Mouse (Mus musculus): Measurements from ENCODE around the gene Sema3f.

The Sema3f gene

DNA sequence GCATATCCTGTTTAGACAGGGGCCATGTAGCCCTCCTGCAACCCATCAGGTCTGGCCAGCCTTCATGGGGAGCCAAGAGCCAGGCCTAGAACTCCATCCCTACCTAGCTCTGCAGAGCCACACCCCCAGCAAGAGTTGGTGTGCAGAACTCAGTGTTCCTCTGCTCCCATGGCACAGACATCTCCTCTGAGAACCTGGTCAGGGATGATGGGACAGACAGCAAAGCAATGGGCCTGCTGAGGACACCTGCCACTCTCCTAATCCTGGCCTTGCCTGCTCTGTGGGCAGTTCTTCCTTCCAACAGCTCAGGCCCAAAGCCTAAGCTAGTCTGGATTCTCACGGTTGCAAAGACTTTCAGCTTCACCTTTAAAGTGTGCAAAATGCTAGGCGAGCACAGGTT, 5.4 kb upstream of the Sema3f start:
- DNase-seq (ENCODE audit: extremely low read depth, low read depth), result no peak

DNA sequence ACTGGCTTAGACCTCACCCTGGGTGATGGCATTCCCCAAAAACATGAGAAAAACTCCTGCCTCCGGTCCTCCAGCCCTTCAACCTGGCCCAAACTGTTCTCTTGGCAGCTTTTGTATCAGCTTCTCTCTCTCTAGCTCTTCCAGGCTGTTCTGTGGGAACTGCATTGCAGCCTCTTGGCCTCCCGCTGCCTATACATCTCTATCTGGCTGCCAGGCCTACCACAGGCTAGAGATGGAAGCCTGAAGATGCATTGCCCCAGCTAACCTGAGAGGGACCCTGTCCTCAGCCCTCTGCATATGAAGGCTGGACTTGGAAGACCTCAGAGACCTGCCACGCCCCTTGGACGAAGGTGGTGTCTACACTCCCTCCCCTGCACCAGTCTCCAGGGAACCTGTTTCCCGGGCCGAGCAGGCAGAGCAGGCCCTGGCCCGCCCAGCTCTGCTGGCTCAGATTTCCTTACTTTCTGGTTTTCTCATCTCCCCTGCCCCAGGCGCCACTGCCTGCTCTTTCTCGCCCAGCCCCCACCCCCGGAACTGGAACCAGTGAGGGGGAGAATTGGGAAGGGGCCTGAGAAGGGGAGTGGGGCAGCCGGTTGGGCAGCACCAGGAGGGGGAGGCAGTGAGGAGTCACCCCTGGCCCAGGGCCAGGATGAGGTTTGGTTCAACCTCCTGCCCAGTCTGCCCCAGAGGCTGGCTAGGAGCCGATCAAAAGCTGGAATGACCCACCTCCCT, 4.1 kb upstream of the Sema3f start:
- DNase-seq (ENCODE audit: extremely low read depth, low read depth), result no peak

DNA sequence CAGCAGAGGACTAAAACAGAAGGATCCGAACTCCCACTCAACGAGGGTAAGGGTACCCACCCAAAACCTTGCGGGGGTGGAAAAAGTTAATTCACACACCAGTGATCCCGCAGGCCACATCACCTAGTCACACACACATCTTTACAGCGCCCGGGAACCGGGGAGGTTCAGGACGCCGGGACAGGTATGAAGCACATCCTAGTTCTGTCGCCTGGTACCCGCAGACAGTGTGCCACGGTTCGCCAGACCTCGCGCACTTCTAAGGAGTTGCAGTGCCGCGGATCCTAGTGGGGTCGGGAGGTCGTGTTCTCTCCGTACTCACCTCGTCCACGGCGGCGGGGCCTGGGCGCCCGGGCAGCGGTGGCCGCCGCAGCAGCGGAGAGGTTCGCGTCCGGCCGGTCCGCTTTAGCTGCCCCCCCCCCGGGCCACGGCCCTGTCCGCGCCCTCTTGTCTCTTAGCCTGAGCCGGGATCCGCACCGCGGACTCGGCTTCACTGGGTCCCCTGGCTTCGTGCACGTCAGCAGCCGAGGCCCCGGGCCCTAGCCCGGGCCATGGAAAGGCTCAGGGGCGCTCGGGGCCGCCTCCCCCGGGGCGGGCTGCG, 1.1 kb downstream of the Sema3f start:
- DNase-seq (ENCODE audit: extremely low read depth, low read depth), result no peak

DNA sequence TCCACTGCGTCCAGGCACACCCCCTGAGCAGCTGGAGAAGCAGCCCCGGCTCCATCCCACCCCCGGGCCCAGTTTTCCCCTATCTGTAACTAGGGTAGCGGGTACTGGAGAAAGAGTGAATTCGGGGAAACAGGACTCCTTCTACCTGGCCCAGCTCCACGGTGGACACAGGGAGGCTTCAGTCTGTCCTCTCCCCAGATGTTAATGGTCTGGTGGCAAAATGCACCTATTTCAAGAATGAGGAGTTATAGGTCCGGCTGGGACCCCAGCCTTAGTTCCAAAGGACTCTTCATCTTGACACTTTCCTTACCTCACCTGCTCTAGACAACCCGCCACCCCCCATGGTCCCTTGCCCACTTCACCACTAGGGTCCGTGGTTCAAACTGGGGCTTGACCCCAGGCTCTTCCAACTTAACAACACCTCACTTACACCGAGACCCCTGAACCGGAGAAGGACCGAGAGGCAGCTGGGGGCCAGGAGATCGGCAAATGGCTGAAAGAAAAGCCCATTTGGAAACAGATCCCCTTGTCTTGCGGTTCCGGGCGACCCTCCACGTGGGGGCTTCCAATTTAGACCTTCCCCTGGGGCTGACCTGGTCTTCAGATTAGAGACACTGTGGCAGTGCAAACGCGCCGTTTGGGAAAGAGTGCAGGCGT, 1.7 kb downstream of the Sema3f start:
- no peak for DNase-seq (ENCODE audit: extremely low read depth, low read depth)

DNA sequence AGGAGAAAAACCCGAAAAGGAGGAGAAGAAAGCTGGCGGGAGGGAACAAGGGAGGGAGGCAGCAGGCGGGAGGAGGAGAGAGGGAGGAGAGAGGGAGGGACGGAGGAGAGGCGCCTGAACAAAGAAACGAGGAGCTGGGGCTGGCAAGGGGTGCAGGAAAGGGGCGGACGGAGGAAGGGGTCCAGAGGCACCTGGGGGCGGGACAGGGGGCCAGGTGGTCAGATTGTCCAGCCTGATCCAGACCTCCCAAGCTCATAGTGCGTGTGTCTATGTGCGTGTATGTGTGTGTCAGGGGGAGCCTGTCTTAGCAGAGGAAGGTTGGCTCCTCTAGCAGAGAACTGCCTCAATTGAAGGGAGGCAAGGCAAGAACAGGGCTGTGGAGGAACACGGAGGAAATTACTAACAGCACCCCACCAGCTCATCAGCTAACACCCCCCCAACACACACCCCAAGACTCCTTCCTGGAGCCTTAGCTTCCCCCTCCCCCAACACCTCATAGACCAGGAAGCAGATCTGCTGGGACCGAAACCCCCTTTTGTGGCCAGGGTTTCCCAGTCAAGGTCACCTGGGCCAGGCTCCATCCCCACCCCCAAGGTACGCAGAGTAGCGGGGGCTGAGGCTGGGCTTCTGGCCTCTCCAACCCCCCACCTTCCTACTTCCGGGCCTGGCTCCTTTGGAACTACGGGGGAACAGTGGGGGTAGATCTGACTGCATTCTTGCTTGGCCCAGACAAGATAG, 2.4 kb downstream of the Sema3f start:
- no peak for DNase-seq (ENCODE audit: extremely low read depth, low read depth)

DNA sequence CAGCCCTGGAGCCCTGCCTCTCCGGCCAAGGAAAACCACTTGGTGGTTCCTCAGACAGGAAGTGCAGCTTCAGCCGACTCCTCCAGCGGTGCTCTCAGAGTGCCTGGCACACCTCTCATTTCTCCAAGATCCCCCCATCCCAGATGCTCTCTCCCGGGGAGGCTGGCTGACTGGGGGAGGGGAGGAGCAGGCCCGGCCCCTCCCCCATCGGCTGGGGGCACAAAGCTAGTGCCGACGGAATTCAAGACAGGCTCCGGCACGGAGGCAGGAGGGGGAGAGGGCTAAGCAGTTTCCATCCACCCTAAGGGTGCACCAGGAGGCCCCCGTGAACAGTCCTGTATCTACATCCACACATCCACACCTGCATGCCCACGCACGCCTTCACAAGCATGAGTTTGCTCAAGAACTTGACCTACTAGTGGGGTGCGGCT, 3.5 kb downstream of the Sema3f start:
- no peak for DNase-seq (ENCODE audit: extremely low read depth, low read depth)

DNA sequence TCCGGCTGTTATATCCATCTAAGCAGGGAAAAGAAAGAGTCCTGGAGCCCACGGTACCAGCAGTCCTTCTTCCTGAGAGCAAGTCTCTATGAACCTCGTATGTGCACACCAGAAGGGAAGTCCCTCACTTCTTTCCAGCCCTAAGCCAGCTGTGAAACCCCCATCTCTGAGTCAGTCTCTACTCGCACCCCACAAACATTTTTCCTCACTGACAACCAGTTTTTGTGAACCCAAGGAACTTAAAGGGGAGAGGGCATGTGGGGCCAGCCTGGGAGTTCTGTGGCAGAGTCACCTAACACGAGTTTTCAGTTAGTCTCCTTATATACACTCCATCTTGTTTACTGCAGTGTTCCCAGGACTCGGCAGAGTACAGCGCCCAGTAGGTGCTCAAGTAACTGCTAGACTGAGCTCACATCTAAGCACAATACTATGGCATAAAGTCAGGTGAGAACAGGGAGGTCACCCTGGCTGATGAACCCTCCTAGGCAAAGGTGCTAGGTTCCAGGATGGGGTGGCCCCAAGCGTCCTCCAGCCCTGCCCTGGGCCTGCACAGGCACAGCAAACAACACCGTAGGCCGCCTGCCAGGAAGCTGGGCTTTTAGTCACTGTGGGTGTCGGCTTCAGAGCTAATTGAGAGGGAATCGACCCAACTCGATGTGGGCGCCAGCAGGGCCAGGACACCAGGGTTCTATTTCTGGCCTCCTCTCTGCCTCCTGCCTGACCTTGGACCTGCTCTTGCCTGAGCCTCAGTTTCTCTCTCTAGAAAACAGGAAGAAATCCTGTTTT, 6.7 kb downstream of the Sema3f start:
- DNase-seq (ENCODE audit: extremely low read depth, low read depth), result no peak

DNA sequence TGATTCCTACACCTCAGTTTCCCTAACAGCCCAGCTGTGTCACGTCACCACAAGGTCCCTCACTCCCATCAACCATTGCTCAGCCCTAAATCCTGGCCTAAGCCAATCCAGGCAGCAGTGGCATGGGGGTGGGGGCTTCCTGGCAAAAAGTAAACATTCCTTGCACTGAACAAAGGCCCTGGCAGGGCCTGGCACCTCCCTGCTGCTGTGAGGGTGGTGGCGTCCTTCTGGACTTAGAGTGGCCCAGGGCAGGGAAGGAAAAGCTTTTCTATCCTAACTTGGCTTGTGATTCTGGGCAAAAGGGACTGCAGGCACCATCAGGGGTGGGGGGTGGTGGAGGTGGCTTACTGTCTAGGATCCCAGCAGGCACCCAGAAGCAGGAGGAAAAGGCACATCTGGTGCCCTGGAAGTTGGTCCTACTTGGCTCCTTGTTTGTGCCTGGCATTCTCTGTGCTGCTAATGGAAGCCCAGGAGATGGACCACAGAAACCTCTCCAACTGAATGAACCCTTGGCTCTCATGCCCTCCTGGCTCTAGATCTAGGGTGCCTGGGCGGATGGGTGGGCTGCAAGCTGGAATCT, 7.6 kb downstream of the Sema3f start:
- no peak for DNase-seq (ENCODE audit: extremely low read depth, low read depth)

DNA sequence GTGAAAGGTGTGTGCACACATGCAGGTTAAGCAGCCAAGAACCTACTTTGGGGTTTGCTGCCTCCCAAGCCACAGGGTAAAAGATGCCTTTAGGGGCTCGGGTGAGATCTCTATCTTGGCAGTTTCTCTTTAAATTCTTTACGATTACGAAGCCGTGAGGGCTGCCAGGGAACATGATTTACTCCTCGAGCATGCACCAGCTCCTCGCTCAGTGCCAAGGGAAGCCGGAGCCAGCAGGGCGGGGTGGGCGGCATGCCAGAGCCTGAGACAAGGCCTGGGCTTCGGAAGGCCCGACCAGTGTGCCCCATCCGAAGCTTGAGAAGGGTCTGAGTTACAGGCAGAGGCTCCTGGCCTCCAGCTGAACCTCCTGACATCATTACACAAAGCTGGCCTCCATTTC, 8.7 kb downstream of the Sema3f start:
- DNase-seq (ENCODE audit: extremely low read depth, low read depth), result no peak

DNA sequence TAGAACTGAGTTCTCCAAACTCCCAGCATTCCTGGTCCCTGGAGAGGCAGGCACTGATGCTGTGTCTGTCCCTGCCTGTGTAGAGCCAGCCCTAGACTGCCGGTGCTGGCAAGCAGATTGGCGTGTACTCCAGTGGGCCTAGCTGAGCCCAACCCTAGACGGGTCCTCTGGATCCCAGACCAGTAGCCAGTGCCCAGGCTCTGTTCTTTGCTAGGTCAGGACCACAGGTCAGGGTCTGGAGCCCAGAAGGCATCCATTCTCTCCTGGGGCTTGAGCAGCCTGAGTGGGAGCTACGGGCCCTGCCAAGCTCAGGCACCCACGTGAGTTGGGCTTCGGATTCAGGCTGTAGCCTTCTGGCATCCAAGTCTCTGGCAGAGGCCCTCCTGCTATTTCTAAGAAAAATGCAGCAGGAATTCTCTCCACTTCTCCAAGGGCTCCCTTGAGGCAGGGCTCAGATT, 10.1 kb downstream of the Sema3f start:
- DNase-seq (ENCODE audit: extremely low read depth, low read depth), result no peak

DNA sequence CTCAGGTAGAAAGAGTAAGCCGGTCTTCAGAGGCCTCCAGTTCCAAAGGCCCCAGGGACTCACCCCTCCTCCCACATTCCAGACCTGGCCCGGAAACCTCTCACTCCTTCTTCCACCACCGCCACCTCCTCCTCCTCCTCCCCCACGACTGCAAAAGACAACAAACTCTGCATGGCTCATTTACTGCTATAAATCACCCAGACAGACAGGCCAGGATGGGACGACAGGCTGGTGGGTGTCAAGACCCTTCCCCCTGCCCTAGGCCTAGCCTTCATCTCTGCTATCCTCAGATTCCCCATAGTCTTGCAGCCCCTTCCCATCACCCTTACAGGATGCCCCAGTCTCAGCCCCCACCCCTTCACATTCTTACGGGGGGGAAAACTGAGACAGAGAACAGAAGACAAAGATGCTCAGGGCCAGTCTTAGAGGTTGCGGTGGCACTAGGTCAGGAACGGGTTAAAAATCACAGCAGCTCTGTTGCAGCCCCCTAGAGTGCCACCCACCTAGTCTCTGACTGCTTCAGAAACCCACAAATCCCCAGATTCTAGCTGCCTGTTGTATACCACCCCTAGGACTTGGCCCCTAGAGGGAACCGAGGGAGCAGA, 10.8 kb downstream of the Sema3f start:
- DNase-seq (ENCODE audit: extremely low read depth, low read depth), result no peak

DNA sequence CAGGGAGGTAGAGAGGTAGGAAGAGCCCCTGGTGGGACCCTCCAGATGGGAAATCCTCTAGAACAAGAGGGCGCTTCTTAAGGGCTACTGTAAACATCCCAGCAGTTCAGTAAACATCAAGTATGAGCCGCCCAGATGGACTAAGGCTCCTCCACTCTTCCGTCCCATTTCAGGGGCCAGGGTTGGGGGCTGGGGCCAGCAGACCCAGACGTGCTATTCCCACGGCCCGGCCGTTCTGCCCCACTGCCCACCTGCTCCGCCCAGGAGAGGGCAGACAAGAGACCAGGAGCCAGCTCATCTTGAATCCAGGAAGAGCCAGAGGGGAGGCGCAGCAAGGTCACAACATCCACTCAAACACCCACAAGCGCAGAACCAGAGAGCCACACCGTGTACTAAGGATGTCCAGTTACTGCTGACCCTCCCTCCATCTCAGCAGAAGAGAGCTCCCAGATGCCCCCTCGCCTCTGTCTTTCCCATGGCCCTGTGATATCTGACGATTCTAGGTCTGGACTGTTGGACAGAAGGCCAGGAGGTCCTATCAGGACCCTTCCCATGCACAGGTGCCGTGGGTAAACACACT, 11.6 kb downstream of the Sema3f start:
- DNase-seq (ENCODE audit: extremely low read depth, low read depth), result no peak

DNA sequence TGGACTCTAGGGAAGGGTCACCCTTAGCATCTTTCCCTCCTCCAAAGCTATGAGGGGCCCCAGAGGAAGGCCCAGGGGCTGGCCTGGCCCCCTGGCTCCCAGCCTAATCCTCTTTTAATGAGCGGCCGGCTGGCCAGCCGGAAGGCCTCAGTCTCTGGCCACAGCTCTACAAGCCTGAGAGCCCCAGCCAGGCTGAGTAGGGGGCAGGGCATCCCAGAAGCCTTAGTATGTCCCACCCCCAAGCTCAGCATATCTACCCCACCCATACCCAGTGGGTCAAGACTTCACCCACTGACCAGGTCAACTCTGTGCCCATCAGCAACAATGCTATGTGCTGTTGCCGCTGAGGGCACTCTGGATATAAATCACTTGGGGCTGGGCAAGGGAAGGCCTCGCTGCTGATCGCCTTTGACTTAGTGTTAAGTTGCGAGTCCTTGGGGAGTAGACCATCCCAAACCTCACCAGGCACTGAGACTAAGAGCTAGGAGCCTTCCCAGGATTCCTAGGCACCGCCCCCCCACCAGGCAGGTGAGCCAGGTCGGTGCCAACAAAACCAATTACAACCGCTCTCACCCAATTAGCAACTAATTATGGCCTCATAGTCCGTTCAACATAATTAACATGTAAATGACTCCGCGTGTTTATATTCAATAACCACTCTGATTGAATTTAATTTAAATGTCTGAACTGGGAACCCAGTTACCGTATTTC, 12.3 kb downstream of the Sema3f start:
- no peak for DNase-seq (ENCODE audit: extremely low read depth, low read depth)

DNA sequence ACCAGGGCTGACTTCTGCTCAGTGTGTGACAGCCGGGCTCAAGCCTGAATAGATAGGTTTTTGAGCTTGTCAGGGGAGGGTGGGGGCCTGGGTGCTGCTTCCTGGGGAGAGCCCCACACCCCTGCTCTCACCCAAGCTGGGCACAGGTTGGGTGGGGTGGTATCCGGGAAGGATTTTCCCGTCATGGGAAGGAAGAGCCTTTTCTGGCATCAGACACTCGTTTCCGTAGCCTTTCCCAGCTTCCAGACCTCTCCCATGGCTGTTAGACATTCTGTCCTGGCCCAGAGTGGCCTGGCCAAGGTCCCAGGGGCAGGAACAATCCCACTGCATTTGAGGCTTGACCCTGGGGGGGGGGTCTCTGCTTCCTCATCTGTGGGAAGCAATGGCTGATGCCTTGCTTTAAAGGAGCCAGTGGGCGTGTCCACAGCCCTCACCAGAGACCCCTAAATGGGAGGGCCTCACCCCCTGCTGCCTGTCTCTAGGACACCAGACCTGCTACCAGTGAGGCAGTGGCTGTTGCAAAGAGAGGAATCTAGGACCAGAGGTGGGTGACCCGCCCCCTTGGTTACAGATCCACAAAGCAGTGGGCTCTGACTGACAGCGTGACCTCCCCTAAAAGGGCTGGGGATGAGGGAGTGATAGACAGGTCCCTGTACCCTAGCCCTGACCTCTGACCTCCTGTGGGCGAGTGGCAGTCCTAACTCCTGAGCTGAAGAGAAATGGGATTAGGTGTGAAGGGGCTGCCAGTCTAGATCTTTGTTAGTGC, 13.2 kb downstream of the Sema3f start:
- DNase-seq (ENCODE audit: extremely low read depth, low read depth), result no peak

DNA sequence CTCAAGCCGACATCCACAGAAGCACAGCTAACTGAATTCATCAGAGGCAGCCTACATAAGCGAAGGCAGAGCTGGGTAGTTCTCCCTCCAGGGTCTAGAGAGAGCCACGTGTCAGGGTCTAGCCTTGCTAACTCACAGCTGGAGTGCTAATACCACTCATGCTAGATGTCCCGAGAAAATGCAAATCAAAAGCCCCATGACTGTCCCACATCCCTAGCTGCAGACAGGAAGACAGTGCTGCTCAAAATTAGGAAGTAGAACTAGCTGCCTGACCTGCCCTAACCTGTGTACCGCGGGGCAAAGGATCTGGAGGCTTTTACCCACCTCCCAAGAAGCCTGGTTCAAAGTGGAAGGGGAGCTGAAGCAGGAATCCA, 14.2 kb downstream of the Sema3f start:
- no peak for DNase-seq (ENCODE audit: extremely low read depth, low read depth)

DNA sequence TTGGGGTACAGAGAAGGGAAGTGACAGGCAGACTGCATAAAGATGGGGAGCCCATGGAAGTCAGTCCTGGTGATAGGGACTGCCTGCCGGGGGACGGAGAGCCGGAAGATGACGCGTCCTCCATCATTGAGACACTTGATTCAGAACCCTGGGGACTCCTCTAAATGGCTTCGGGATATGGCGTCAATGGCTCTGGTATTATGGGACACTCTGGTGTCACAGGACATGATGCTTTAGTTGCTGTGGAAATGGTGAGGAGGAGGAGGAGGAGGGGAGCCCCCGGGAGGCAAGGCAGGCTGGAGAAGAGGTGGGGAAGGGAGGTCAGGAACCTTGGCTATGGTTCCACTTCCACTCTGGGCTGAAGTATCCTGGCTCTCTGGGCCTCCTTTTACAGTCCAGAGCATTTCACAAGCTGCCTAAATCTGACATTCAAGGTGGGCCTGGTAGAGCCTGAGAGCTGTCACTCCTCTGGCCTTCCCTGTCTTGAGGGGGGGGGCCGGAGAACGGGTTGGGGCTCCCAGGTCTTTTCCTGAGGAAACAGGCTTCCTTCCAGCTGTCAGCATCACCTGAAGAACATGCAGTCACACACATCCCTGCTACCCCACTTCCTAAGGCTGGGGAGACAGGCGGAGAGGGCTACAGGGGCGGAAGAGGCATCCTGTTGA, 14.7 kb downstream of the Sema3f start:
- DNase-seq (ENCODE audit: extremely low read depth, low read depth), result no peak

DNA sequence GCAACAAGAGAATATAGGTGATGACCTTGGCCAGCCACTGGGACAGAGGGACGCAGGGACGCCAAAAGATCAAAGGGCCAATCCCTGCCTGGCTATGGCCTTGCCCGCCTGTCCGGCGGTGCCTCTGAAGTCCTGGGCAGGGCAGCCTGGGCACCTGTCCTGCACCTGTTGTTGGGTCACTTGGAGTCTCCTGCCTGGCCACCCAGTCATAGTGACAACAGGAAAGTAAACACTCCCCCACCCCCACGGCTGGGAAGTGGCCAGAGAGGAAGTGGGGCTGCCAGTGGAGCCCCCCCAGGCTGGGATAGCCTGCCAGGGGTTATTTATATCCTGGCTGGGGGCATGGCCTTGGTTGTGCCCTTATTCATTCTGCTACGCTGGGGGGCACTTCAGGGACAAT, 15.6 kb downstream of the Sema3f start:
- DNase-seq (ENCODE audit: extremely low read depth, low read depth), result no peak

DNA sequence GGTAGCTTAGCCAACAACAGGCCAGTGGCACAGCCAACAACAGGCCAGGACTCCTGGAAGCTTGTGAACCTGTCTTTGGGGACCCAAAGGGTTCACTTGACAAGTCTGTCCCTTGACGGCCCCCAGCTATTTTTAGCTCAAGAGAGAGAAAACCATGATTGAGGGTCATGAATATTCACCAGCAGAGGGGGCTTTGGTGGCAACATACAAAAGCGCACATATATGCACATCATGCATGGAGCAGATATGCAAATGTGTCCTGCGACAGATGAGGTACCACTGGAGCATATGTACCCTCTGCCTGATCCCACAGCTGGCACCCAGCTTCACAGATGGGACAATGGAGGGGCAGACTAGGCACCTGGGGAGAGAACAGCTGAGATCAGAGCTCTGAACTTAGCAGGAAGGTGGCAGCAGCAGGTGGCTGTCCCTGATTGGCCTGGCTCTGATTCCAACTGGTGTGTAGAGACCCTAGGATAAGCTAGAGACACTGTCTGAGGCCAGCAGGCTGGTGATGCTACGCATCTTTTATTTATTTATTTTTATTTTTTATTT, 16.8 kb downstream of the Sema3f start:
- no peak for DNase-seq (ENCODE audit: extremely low read depth, low read depth)

All from MEL-GATA-1-ER (cell line).